Mouse (Mus musculus) adipocyte (in vitro differentiated cells): ENCODE measurements around the gene Wdr43.
A peak's percentile ranks its signal among the peaks of the same experiment; 100 is the strongest.

ENCODE experiments used
- DNase-seq: peaks from one replicate; pipeline ENCODE4 v3.0.0-alpha.2; 2016; ENCODE audit warnings: low spot score

Gene Wdr43

DNA sequence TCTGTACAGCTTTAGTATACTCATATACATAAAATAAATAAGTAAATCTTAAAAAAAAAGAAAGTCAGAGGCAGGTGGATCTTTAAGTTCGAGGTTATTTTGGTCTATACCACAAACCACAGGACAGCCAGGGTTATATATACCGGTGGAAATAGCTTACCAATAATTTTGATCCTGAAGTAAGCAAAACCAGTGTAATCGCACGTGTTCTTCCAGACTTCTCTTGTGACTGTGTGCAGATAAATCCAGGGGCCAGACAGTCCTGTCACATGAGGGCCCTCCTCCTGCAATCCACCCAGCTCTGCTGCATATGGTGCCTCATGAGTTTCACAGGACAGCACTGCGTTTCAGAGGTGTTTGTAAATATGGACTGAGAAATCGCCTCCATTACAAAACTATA, 47.8 kb downstream of the Wdr43 start:
- no peak for DNase-seq

DNA sequence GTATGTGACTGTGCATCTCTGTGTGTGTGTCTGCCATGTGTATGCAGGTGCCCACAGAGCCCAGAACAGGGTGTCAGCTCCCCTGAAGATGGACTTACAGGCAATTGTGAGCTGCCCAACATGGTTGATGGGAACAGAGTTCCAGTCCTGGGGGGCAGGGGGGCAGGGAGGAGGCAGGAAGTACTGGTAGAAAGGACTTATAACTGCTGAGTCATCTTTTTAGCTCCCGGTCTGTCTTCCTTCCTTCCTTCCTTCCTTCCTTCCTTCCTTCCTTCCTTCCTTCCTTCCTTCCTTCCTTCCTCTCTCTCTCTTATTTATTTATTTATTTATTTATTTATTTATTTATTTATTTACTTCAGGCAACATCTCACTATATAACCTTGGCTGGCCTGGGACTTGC, 48.5 kb downstream of the Wdr43 start:
- no peak for DNase-seq

DNA sequence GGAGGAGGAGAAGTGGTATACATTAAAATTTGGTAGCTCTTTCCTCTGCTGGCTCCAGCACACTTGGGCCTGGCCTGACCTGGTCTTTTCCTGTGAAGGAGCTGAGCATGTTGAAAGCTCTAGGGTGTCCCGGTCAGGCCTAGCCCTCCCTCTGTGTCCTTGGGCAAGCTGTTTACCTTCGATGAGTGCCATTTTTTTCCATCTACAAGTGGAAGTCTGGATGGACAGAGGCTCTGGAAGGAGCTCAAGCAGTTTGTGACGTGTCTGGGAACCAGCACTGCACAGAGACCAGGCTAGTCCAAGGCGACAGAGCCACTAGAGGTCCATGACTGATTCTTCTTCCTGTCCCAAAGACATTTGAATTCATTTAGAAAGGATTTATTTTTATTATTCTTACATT, 49.5 kb downstream of the Wdr43 start:
- DNase-seq = no peak

DNA sequence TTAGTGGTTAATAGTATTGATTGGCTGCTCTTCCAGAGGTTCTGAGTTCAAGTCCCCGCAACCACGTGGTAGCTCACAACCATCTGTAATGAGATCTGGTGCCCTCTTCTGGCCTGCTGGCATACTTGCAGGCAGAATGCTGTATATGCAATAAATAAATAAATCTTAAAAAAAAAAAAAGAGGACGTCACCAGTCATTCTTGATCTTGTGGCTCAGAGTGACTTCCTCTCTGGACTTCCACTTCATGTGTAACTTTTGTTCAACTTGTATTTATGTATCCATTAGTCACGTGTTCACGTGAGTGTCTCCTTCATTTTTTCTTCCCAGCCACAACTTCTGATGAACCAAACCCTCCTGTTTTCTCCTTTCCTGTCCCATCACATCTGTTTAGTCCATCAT, 53.8 kb downstream of the Wdr43 start:
- DNase-seq = no peak

DNA sequence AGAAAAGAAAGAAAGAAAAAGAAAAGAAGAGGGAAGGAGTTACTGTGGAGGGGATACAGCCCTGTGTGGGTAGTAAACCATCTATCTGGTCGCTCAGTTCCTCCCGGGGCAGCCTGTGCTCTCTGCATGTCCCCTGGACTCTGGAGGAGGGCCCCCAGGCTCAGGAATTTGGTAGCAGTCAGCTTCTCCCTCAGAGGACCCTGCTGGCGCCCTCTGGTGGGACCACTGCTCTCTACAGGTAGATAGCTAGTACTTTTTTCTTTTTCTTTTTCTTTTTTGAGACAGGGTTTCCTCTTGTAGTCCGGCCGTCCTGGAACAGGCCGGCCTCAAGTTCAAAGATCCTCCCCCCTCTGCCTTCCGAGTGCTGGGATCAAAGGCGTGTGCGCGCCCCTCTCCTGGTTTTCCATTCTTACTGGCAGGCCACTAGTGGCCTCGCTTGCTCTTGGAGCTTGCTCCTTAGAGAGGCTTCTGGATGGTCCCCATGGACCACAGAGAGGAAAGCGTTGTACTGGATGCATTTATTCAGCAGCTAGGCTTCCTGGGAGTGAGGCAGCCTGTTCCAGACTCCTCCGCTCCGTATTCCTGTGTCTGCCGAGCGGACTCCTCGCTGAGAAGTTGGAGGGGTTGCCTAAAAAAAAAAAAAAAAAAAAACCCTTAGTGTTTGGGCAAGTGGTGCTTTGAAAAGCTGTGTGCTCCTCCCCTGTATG, 56.3 kb downstream of the Wdr43 start:
- DNase-seq = no peak

DNA sequence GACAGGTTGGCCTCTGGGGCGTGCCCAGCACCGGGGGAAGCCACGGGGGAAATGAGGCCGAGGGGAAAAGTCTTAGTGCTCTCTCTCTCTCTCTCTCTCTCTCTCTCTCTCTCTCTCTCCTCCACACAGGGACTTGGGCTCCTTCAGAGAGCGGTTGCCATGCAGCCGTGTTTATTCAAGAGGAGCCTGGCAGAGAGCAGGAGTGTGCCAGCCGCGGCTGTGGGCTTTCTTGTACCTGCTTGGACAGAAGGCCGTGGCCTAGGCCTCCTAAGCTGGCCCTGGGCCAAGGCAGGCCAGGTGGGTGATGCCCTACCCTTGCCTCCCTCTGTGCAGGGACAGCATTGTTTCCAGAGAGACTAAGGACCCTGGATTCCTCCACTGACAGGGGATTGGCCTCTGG, 57.4 kb downstream of the Wdr43 start, which contains the start of gene Togaram2:
Gene Togaram2, plus strand, starts transcription at position 170 of the 400 bp plus-strand sequence.
- no peak for DNase-seq

DNA sequence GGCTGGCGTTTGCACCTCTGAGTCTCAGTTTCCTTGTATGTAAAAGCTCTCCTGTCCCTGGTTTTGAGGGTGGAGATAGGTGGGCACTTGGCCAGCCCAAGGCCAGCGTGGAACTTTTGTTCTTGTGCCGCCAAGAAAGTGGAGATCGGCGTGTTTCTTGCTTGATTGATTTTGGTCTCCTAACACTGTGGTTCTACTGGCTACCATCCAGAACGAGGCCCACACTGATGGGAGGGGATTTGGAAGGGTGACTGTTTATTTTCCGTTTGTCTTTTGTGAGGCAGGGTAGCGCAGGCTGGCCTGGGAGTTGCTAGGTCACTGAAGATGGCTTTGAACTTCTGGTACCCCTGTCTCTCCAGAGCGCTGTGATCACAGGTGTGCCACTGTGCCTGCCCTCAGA, 58.2 kb downstream of the Wdr43 start:
- DNase-seq = no peak

DNA sequence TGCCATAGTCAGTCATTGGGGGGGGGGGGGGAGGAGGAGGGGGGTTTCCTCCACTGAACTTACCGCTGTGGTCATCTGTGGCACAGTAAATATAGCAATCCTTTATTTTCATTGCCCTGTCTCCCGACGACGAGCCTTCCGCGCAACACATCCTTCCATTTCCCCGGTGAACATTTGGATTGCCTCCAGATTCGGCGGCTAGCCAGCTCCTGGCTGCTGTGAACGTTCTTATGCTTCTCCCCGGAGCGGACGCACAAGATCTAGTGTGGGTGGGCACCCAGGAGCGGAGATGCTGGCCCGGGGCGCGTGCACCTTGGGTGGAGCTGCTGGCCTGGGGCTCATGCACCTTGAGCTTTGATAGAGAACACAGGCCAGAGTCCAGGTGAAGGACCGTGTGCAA, 59.2 kb downstream of the Wdr43 start:
- no peak for DNase-seq

DNA sequence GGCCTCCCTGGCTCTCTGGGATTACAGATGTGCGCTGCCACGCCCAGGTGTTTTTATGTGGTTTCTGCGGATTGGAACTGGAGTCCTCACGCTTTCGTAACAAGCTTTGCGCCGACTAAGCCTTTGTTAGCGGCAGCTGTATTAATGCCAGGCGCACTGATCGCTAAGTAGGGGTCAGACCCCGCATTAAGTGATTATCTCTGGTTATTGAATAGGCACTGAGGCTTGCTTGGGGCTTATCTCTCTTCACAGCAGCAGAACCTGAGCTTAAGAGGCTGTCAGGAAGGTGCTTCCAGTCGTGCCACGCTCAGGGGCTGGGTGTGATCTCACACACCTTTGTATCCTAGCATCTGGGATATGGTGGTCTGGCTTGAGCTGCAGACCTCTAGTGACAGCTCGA, 66.0 kb downstream of the Wdr43 start:
- no peak for DNase-seq

DNA sequence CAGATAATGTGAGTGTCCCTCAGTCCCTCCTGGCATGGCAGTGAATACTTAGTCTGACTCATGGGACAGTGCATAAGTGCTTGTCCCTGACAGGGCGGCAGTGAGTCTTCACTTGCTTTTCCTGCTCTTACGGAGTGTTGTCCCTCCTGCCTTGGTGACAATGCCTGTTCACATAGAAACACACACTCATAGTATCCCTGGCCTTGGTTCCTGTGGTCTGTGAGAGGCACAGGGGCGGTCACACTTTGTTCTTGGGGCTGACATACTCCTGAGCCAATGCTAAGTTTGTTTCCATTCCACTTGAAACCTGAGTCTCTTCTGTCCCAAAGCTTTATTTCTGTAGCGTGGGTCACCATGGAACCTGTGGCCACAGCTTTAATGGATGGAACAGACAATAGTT, 66.7 kb downstream of the Wdr43 start:
- no peak for DNase-seq

DNA sequence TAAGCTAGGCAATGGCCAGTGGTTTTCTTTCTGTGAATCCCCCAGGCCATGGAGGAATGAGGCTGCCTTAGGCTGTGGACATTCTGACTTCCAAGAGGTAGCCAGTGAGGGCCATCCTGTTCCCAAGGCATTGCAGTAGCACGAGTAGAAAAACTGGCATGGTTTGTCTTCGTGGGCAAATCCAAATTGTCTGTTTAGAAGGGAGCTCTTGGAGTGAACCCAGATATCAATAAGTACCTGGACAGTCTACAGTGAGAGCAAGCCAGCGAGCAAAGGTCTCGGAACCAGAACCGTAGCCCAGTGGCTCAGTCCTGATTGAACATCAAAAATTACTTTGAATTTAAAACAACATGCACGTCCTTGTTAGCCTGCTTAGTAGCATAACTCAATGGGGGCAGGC, 67.6 kb downstream of the Wdr43 start:
- DNase-seq = no peak

DNA sequence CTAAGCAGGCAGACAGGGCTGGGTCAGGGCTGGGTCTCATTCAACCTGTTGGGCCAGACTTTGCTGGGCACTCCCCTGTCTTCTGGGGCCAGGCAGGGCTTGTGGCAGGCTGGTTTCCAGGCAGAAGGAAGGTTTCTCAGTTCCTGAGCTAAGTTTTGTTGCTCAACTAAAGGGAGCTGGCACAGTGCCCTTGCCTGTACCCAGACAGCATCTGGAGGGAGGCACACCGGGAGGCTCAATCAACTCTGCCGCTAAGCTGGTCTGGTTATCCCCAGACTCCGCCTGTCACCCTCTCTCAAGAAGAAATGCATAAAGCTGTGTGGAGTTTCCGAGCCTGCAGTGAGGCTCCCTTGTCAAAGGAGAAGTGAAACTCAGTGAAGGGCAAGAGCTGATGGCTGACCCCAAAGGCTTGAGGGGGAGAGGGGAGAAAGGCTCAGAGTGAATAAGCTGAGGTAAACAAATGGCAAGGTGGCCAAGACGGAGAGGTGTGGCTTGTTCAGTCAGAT, 68.5 kb downstream of the Wdr43 start:
- DNase-seq = peak; percentile 49

DNA sequence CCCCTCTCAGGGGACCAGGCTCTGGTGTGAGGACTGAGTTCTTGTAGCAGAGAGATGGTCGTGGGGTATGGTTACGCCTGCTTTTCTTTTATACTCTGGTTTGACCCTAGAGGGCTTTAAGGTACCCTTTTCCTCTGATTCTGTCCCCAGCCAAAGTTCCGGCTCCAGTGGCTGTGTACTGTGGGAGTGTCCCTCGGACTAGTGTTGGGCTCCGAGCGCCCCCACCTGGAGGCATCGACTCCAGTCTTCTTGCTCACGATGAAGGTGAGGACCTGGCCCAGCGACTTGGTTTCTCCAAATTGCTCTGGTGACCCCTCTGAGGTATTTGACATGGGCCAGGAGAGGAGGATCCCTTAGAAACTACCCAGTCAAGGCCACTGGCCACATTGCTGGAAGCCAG, 71.7 kb downstream of the Wdr43 start:
- no peak for DNase-seq

DNA sequence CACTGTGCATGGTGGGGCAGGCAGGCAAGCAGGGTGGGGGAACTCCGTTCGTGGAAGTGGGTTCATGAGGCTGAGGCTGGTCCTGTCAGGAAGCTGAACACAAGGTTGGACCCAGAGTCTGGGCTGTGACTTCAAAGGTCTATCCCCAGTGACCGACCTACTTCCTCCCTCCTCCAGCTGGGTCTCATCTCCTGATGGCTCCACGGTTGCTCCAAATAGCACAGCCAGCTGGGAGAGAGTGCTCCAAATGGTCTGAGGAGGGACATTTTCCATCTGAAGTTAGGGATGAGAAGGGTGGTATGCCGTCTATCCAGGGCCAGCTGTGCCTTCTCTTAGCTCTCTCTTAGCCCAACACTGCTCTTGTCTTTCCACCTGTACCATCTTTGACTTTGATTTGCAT, 74.2 kb downstream of the Wdr43 start:
- no peak for DNase-seq

DNA sequence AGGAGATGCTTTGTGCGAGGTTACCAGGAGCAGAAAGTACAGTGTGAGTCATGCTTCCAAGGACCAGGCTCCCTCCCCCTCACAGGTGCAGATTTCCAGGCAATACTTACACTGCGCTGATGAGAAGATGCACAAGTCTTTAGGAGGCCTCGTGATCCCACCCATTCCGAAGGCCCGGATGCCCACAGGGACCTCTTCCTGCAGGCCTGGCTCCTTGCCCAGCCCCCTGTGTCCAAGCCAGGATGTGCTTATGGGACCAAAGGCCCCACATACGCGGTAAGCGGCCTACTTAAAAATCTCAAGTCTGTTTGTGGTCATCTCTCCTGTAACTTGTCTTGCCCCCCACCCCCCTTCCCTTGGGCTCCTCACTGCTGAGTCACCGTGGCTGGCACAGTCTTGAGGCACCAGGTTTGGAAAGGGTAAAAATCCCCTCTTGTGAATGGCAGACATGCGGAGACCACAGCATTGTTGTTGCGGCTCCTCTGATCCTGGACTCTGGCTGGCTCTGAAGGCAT, 75.7 kb downstream of the Wdr43 start:
- no peak for DNase-seq

DNA sequence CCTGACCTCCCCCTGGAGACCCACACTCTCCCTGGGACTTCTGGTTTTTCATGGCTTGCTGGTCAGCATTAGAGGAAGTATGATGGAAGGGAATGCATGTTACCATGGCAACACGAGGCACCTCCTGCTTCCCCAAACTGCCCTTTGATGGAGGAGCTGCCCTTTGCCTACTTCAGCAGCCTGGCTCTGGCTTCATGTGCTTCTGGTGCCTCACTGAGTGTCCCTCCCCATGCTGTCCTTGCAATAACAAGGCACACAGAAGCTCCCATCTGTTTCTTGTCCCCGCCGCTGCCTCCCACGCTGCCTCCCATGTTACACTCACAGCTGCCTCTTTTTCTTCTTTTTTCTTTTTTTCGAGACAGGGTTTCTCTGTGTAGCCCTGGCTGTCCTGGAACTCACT, 77.6 kb downstream of the Wdr43 start:
- no peak for DNase-seq

DNA sequence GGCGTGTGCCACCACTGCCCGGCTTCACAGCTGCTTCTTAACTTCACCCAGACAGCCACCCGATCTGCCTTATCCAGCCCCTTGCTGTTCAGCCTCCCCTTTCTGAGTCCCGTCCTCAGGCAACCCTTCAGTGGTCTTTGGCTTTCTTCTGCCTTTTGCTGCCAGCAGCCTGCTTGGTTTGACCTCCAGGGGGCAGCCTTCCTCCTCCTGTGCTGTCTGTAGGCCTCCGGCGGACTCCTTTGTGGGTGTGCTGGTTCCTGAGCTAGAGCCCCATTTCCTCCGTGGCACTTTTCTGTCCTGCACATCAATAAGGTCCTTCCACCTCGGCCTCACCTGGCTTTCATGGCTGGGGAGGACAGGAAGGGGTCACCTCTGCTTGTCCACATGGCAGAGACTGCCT, 78.1 kb downstream of the Wdr43 start:
- DNase-seq = no peak

DNA sequence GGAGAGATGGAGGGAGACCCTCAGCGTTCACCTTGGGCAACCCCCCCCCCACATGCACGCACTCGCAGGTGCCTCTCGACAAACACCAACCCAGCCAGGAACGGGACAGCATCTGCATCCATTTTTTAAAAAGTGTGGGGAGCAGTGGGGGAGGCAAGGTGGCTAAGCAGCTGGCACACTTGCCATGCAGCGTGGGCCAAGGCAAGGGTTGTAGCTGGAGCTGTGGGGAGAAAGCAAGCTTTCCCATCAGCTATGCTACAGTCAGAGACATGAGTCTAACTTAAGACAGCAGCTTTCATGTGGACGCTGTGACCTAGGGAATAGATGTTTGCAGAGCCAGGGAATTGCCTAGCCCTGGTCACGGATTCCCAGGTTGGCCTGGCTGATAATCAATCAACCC, 79.5 kb downstream of the Wdr43 start:
- DNase-seq = no peak

DNA sequence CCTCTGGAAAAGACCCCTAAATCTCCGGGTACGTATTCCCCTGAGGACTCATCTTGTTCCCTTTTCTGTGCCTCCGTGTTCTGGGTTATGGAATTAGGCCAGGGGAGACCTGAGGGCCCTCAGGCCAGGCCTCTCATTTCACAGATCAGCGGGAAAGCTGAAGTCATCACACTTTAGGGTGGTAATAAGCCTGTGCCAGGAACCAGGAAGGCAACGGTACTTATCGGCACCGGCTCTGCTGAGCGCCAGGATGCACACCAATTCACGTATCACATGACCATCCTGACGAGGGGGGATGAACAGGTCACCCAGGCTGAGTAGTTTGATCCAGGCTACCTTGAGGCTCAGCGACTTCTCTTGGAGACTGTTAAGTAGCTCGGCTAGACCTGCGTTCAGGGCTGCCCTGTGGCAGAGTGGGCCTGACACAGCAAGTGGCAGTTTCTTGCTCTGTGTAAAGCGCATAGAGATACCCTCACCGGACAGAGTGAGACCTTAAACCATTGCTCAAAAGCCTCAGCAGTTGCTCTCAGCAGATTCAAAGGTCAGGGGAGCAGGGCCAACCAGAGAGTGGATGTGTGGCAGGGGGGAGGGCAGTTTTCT, 80.1 kb downstream of the Wdr43 start:
- DNase-seq = peak; percentile 13

DNA sequence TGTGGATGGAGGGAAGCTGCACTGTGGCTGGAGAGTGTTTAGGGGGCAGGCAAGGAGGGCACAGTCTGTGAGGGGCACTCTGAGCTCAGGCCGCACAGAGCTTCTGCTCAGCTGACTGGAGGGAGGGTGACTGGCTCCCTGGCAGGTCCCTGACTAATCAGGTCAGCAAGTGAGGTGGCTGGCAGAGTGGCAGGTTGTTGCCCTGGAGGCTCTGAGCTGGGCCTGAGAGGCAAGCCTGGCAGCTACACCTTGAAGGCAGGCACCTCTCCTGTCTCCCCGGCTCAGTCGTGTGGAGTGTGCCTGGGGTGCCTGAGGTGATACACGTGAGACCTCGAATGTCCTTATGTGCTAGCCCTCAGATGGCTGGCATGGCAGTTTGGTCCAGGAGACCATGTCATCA, 80.7 kb downstream of the Wdr43 start:
- DNase-seq = no peak

DNA sequence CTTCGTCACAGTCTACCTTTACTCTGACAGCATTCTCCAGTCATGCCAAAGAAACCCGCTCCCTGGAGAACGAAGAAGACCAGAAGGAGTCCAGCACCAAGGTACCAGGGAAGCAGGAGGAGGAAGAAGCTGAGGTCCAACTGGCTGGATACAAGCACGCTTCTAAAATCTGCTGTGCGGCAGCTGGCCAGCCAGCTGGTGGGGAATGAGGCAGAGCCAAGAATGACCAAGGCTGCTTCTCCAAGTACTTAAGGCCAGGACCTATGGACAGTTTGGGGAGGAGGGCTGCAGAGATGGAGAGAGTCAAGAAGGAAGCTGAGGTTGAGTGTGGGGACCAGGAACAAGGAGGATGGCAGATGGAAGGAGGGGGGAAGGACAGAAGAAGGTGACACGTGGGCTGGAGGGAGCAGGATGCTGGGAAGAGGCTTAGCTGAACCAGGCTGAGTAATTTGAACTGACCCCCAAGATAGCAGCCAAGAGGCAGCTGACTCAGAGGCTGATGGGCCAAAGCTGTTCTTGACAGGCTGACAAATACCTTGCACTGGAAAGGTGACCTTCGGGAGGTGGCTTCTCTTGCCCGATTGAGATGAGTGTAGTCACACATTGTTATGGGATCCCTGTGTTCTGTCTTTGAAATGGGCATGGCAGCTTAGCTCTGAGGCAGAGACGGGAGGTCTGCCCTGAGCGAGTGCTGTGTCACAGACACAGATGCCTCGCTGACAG, 82.4 kb downstream of the Wdr43 start:
- DNase-seq = no peak

DNA sequence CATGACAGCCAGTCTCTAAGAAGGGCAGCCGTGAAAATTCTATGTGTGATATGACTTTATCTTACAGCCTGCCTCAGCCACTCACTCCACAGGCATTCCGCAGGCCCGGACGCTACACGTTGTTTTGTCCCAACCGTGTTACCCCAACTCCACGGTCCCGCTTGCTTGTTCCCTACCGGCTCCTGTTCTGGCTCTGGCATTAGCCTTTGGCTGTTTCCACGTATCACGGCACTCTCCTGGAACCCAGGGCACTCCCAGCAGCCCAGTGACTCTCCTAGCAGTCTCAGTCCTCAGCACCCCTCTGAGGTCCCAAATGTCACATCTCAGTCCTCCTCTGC, 82.9 kb downstream of the Wdr43 start:
- no peak for DNase-seq

DNA sequence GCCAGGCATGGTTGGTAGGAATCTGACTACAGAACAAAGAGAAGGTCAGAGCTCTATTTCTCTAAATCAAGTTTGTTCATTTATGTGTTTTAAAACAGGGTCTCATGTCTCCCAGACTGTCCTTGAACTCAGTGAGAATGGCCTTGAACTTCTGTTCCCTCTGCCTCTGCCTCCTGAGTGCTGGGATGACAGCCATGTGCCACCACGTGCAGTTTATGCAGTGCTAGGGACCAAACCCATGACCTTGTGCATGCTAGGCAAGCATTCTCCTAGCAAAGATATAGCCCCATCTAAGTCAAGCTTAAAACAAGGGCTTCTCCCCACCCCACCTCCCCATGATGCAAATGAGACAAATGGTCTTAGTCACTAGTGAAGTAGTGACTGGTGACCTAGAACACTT, 89.4 kb downstream of the Wdr43 start:
- no peak for DNase-seq
